Mouse (Mus musculus): Measurements from ENCODE around the gene Setd6.

GRCm38 (mm10) chr8:95696661-95697060 is 19.0 kb upstream of the Setd6 start:
- no peak for TF ChIP-seq CTCF (IDR thresholded peaks at IDR 0.05; ENCODE audit: extremely low read depth, insufficient read depth, insufficient read length, insufficient replicate concordance)
- TF ChIP-seq POLR2A (IDR thresholded peaks at IDR 0.05; ENCODE audit: low read depth, low read length), result no peak

All from spleen, adult 2 months (tissue).